In the genomic region with DNA sequence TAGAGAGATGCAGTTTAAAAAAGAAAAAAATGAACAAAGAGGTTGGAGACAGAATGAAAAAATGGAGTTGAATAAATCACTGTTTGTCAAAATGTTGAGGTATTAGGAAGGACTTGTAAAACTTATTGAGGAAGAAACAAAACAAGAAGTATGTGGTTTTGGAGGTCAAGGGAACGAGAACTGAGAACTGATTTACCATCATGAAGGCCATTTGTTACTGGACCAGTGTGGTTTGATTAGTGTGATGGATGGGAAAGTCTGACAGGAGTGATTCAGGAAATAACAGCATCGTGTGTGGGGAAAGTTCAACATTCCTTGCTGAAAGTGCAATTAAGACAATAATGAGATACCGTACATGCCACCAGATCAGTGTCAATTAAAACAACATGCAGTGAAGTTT, we compare ENCODE assay signal across 15 mouse cellular contexts.
"Had no signal": no experiment of that assay in that cellular context is flagged by ENCODE, and none has a peak within 500 bp of the region (broad histone marks: within the 10 kb centered on the region; RNA-seq: fewer than 3 reads in every experiment).

No protein-coding gene starts in this region.

- H3K4me2 ChIP-seq: kidney, embryonic 15.5 days; limb, embryonic 15.5 days; liver, embryonic 13.5 days; midbrain, embryonic 12.5 days; neural tube, embryonic 15.5 days; stomach, embryonic 15.5 days had no signal

- H3K9me3 ChIP-seq: kidney, embryonic 15.5 days; limb, embryonic 15.5 days; liver, embryonic 13.5 days; midbrain, embryonic 12.5 days; neural tube, embryonic 15.5 days; stomach, embryonic 15.5 days had no signal

- DNase-seq: kidney, adult 11 months; kidney, postnatal 25 days; layer of hippocampus, adult 9-11 months; layer of hippocampus, postnatal 36 days; liver, embryonic 13.5 days; lung, adult 18-20 months; right cerebral cortex, postnatal 14 days; thymus, adult 2 months; thymus, postnatal 25 days had no signal

- H3K36me3 ChIP-seq: kidney, embryonic 15.5 days; limb, embryonic 15.5 days; liver, embryonic 13.5 days; midbrain, embryonic 12.5 days; neural tube, embryonic 15.5 days; stomach, embryonic 15.5 days had no signal

- H3K27me3 ChIP-seq: kidney, embryonic 15.5 days; limb, embryonic 15.5 days; liver, embryonic 13.5 days; midbrain, embryonic 12.5 days; neural tube, embryonic 15.5 days; stomach, embryonic 15.5 days had no signal

- H3K4me3 ChIP-seq: kidney, embryonic 15.5 days; limb, embryonic 15.5 days; liver, embryonic 13.5 days; midbrain, embryonic 12.5 days; myocyte; neural tube, embryonic 15.5 days; stomach, embryonic 15.5 days had no signal

- H3K9ac ChIP-seq: kidney, embryonic 15.5 days; limb, embryonic 15.5 days; liver, embryonic 13.5 days; midbrain, embryonic 12.5 days; neural tube, embryonic 15.5 days; stomach, embryonic 15.5 days had no signal

- H3K27ac ChIP-seq: kidney, embryonic 15.5 days; limb, embryonic 15.5 days; liver, embryonic 13.5 days; midbrain, embryonic 12.5 days; neural tube, embryonic 15.5 days; stomach, embryonic 15.5 days had no signal

- H3K4me1 ChIP-seq: kidney, embryonic 15.5 days; limb, embryonic 15.5 days; liver, embryonic 13.5 days; midbrain, embryonic 12.5 days; neural tube, embryonic 15.5 days; stomach, embryonic 15.5 days had no signal
